Mouse (Mus musculus) retina, embryonic 14.5 days (tissue): Measurements from ENCODE around the gene Sppl2b.

Experiments used
- DNase-seq: peaks from one replicate; pipeline ENCODE4 v3.0.0-alpha.2; 2015; ENCODE audit warnings: low spot score

Sppl2b gene

GRCm38 (mm10) chr10:80845055-80845693 is 9.9 kb upstream of the Sppl2b start:
- DNase-seq, result no peak

- no peak for DNase-seq
Observed at GRCm38 (mm10) chr10:80845732-80846131, 9.3 kb upstream of the Sppl2b start.

DNA sequence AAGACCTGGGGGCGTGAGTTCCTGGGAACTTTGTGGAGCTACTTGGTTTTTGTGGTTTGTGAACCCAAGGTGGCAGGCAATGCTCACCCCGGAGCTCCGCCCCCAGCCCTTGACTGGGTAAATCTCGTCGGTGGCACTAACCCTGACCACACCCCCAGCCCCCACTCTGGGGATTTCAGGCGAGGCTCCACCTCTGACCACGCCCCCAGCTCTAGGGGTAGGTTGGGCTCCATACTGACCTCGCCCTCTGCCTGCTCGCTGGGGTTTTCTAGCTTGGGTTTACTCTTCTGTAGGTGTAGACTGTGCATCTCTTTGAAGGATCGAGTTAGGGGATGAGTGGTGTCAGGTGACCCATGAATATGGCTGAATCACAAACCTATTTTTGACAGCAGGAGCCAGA is 6.5 kb upstream of the Sppl2b start:
- DNase-seq, result peak; percentile 55

GRCm38 (mm10) chr10:80855749-80856073 is 636 bp downstream of the Sppl2b start:
- DNase-seq, result no peak

GRCm38 (mm10) chr10:80856267-80856666 is 1.2 kb downstream of the Sppl2b start:
- DNase-seq, result no peak

DNA sequence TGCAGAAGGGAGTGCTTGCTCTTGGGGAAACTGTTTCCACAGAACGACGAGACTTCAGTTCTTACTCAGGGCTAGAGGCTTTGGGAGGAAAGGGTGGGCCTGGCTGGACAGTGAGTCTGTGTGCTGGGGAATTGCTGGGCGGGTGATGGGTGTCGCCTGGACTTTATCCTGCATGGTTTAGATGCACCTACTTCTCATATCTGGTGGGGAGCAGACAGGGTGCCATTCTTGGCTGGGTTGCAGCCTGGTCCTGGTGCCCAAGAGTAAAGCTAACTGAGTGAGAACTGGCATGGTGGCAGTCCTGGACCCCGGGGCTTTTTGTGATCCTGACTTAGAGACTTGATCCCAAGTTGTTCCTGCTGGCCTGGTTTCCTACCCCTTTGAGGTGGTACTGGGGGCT is 1.8 kb downstream of the Sppl2b start:
- DNase-seq, result no peak

DNA sequence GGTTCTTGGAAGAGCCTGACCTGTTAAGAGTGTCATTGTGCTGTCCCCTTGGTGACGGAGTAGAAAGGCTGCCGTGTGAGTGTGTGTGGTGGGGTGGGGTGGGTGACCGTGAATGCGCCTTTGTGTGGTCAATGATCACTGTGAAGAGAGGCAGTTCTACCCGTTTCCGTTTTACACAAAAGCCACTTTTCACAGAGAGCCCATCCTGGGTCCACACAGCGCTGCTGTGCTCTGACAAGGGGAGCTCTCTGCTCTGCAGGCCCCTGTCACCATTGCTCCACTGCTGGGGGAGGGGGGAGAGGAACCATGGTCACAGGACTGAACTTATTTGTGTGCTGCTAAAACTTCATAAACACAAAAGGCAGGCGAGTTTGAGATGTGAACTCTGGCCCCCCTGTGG is 2.3 kb downstream of the Sppl2b start:
- no peak for DNase-seq

DNA sequence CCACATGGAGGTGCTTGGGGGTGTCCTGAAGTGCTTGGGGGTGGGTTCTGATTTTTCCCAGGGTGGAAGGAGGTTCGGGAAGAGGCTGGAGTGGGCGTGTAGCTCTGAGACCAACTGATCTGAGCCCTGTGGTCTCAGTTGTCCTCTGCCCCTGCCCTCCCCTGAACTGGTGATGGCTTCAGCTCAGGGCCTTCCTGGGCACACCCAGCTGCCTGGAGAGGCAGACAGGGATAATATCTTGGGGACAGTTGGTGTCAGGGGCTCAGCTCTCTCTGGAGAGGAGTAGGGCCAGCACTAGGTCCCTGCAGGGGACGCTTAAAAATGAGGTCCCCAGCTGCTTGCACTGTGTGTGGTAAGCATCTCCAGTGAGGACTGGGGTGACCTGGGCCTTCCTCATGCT is 2.8 kb downstream of the Sppl2b start:
- no peak for DNase-seq

DNA sequence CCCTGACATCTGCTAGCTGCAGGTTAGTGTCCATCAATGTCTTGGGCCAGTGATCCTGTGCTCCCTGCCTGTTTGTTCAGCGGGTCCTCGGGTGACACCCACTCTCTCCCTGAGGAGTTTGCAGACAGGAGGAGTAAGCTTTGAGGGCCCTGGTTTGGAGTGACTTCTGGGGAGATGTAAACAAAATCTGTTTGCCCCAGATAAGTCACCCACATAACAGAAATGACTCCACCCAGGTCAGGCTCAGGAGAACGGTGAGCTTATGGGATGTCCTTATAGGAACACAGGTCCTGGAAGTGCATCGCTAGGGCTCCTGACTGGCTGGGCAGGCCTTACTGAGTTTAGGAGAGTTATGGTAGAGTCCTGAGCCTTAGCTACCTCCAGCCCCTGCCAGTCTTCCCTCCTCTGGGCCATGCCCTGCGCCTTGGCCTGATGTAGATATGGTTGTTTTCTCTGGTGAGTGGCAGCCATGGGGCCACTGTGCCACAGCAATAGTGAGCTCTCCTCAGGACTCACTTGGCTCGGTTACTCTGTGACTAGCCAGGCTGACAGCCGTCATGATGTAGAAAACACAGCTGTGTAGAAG is 3.4 kb downstream of the Sppl2b start:
- DNase-seq, result no peak

- no peak for DNase-seq
Observed at GRCm38 (mm10) chr10:80862305-80862704, 7.2 kb downstream of the Sppl2b start.

DNA sequence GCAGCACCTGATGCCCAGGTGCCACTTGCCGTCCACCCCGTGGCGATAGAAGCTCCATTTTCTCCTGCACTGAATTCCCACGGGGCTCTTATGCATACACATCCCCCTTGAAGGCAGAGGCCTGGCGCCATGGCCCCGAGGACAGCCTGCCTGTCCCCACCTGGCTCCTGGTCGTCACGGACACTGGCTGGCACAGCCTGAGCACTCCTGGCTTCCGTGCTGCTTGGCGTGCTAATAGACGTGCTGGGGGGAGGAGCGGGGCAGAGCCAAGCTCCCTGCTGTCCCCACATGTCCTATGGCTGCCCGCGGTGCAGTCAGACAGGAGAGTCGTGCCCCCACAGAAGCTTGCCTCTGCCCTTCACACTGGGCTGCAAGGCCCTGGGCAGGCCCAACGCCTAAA is 9.4 kb downstream of the Sppl2b start:
- DNase-seq, result no peak

DNA sequence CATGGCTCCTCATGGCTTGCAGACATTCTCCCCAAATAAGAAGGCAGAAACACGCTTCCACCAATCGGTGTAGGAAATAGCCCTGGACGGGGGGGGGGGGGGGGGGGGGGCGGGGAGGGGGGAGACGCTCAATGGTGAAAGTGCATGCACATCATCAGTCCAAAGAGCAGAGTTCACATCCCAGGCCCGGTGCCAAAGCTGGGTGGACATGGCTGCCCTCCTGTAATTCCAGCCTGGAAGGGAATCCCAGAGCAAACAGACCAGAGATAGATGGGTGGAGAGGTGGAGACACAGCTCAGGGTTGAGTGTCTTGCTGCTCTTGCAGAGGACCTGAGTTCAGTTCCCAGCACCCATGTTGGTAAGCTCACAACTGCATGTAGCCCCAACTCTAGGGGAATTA is 15.9 kb downstream of the Sppl2b start:
- no peak for DNase-seq

GRCm38 (mm10) chr10:80871581-80871980 is 16.5 kb downstream of the Sppl2b start, which contains the start of gene Tmprss9:
Gene Tmprss9 (plus strand): TSS chr10:80871848.
- DNase-seq, result no peak

DNA sequence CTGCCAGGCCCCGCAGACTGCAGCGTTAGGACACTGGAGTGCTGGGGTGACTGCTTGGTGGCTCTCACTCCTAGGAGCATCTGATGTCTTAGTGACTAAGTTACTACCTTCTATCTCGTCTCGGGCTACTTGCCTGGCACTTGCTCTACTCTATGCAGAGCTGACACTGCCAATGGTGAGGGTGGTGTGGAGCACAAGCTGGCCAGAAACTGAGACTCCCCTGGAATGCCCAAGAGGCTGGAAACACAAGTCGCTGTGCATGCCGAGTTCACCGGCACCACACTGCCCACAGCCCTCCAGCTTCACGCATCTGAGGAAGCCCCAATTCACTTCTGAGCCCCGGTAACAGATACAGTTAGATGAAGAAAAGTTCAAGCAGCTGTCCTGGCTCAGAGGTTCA is 19.0 kb downstream of the Sppl2b start:
- DNase-seq, result no peak

DNA sequence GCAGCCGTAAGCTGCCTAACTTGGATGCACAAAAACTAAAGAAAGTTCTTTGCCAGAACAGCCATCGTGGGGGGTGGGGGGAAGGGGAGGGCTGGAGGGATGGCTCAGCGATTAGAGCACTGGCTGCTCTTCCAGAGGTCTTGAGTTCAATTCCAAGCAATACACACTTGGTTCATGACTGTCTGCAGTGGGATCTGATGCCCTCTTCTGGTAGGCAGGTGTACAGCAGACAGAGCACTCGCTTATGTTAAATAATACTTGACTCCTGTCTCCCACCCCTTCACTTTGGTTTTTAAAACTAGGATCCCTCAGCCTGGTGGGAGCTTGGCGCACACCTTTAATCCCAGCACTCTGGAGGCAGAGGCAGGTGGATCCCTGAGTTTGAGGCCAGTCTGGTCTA is 21.0 kb downstream of the Sppl2b start:
- DNase-seq, result peak; percentile 76

- DNase-seq, result no peak
Observed at GRCm38 (mm10) chr10:80876594-80876993, 21.5 kb downstream of the Sppl2b start.

DNA sequence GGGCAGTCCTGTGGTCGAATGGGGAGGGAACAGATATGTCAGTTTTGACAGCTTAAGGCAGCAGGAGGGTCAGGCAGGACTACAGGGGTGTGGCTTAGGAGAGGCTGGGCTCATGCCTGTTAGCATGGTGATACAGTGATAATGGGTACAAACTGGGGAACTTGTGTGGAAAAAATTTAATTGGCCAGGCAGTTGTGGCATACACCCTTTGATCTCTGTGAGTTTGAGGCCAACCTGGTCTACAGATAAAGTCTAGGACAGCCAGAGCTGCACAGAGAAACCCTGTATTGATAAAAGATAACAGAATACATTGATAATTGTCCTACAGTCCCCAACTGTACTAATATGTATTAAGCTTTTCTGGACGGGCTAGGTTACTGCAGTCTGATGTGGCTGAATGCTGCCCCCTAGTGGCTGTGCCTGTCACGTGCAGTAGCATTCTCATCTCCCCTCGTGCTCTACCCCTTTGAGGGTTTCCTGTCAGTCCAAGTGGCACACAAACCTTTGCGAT is 25.1 kb downstream of the Sppl2b start:
- DNase-seq, result peak; percentile 88

GRCm38 (mm10) chr10:80880901-80881300 is 25.8 kb downstream of the Sppl2b start:
- DNase-seq, result no peak

DNA sequence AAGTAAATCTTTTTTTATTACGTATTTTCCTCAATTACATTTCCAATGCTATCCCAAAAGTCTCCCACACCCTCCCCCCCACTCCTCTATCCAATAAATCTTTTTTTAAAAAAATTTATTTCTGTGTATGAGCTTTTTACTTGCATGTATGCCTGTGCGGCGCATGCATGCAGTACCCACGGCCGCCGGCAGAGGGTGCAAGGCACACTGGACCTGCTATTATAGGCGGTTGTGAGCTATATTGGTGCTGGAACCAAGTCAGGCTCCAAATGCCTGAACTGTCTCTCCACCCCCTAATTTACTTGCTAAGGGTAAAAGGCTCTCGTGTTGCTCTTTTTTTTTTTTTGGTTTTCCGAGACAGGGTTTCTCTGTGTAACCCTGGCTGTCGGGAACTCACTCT is 26.2 kb downstream of the Sppl2b start:
- peak; percentile 76 for DNase-seq

- no peak for DNase-seq
Observed at GRCm38 (mm10) chr10:80887181-80887580, 32.1 kb downstream of the Sppl2b start.

GRCm38 (mm10) chr10:80895100-80895499 is 40.0 kb downstream of the Sppl2b start:
- DNase-seq, result no peak

- no peak for DNase-seq
Observed at GRCm38 (mm10) chr10:80895697-80896096, 40.6 kb downstream of the Sppl2b start.

DNA sequence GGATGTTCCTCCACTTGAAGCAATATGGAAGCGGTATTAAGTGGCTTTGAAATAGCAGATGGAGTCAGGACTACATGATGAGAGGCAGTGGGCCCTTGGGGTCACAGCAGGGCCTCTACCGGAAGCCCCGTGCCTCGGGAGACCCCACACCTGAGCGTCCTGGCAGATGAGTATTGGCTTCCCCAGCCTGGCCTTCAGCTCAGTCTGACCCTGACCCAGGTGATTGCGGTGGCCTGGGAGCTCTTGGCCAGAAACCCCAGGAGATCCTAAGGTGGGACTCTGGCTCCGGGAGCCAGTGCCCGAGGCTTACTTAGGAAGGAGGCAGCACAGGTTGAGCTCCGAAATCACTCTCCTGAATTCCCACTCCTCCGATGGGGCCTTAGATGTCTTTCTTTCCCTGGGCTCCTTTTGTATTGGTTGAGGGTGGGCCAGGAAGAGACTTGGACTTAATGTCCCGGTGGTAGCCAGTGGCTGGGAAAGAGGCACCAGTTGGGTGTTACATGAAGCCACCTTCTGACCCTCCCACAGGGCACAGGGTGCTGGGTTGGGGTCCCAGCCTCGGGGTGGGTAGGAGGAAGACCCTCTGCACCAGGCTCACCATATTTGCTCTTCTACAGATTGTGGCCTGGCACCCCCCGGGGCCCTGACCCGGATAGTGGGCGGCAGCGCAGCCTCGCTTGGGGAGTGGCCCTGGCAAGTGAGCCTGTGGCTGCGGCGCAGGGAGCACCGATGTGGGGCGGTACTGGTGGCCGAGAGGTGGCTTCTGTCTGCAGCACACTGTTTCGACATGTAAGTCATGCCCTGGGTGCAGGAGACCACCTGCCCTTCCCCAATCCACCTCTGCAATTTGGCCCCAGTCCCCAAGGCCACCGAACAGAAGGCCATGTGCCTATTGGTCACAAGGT is 41.8 kb downstream of the Sppl2b start:
- DNase-seq, result no peak
